Mouse (Mus musculus) kidney, postnatal 0 days (tissue): ENCODE measurements at regions not wholly inside any gene's neighbourhood (a gene's known extent, or its start where the extent isn't known, plus 50 kb on each side); places are given as distances from the start of the nearest gene placed in this dataset.
A peak's percentile ranks its signal among the peaks of the same experiment; 100 is the strongest.

Experiments
- ATAC-seq: fragments of 200-750 bp; cut with Nextera tagmentation; replicated peaks from 2 replicates; pipeline ENCODE4 v1.8.0; 2017; ENCODE audit warnings: low read depth, moderate number of reproducible peaks, moderate TSS enrichment, moderate library complexity; ENCODE audit not compliant: low FRiP score
- DNase-seq: peaks from one replicate; pipeline ENCODE4 v3.0.0-alpha.2; 2016; ENCODE audit warnings: low spot score
- H3K27ac ChIP-seq: fragments of 300-500 bp; sonication (generic); 2 replicates; pipeline ENCODE4 v1.5.1; 2014; ENCODE audit warnings: mild to moderate bottlenecking
- H3K27me3 ChIP-seq: fragments of 300-500 bp; sonication (generic); 2 replicates; pipeline ENCODE4 v1.6.1; 2014; ENCODE audit warnings: low read length, mixed read lengths; ENCODE audit not compliant: insufficient read depth
- H3K36me3 ChIP-seq: fragments of 300-500 bp; sonication (generic); 2 replicates; pipeline ENCODE4 v1.6.1; 2014; ENCODE audit warnings: low read length, mixed read lengths; ENCODE audit not compliant: insufficient read depth
- H3K4me1 ChIP-seq: fragments of 300-500 bp; sonication (generic); replicated peaks from 2 replicates; pipeline ENCODE4 v1.6.1; 2014; ENCODE audit warnings: antibody characterized with exemption, low read length, mixed read lengths; ENCODE audit not compliant: insufficient read depth
- H3K4me2 ChIP-seq: fragments of 300-500 bp; sonication (generic); 2 replicates; pipeline ENCODE4 v1.6.1; 2014; ENCODE audit warnings: mild to moderate bottlenecking, low read length, moderate library complexity, mixed read lengths
- H3K4me3 ChIP-seq: fragments of 300-500 bp; sonication (generic); replicated peaks from 2 replicates; pipeline ENCODE4 v1.5.1; 2014; ENCODE audit warnings: low read depth, low read length
- H3K9ac ChIP-seq: fragments of 300-500 bp; sonication (generic); 2 replicates; pipeline ENCODE4 v1.6.1; 2014; ENCODE audit warnings: low read depth, low read length
- H3K9me3 ChIP-seq: fragments of 300-500 bp; sonication (generic); replicated peaks from 2 replicates; pipeline ENCODE4 v1.6.1; 2016; ENCODE audit warnings: low read length, inconsistent platforms, mixed read lengths
- CTCF ChIP-seq: IDR thresholded peaks from 2 replicates; pipeline ENCODE4 v1.5.1; 2016; ENCODE audit warnings: antibody characterized with exemption, low read depth, mild to moderate bottlenecking, moderate library complexity
- WGBS: fragments of 180-500 bp; shearing (Covaris S2); extraction: QIAGEN DNeasy Blood & Tissue Kit; methylation state at CpG from one replicate; pipeline ENCODE4 v1.1.7; 2014; 5-methylcytosine and 5-hydroxymethylcytosine counted together

- DNase-seq (no peak), ATAC-seq (no peak)
- no peak for TF ChIP-seq CTCF
- Histone ChIP-seq H3K9ac (no peak overlapping the region), H3K9me3 (no peaks in the 10 kb centered on the region), H3K27me3 (no peaks in the 10 kb centered on the region), H3K36me3 (no peaks in the 10 kb centered on the region), H3K4me2 (no peak overlapping the region), H3K27ac (no peak overlapping the region), H3K4me3 (no peak overlapping the region), H3K4me1 (no peaks in the 10 kb centered on the region)
- WGBS: 64% methylated on average over 2 of the region's 2 CpGs
Measured at GRCm38 (mm10) chr4:48833718-48834117, 170.4 kb downstream of the Cavin4 start.

- ATAC-seq: peak; percentile 49; the same call in 1 of the 2 replicates
- Histone ChIP-seq H3K27me3 (no peaks in the 10 kb centered on the region), H3K4me2 (no peak overlapping the region), H3K9me3 (no peaks in the 10 kb centered on the region), H3K36me3 (no peaks in the 10 kb centered on the region), H3K9ac (no peak overlapping the region), H3K4me3 (no peak overlapping the region), H3K4me1 (no peaks in the 10 kb centered on the region), H3K27ac (no peak overlapping the region)
- peak; percentile 63 for DNase-seq
- 41% methylated on average over 2 of the region's 2 CpGs for WGBS
- no peak for TF ChIP-seq CTCF
Measured at GRCm38 (mm10) chr4:48842777-48843214, 179.5 kb downstream of the Cavin4 start.

DNA sequence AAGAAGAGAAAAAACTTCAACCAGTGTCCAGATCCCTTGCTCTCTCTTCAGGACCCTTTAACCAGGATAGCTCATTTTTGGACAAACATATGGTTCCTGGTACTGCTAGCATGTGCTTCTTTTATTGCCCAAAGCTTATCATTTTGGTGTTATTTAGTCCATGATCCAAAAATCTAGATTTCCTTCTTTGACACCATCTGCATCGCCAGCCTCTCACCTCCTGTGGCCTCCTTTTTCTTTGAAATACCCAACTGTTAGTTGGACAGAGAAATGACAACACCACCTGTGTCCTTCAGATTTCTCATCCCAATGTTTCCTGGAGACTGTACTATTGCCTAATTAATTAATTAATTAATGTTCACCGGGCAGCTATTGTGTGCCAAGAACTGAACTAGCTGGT, 188.0 kb upstream of the Plppr1 start:
- Histone ChIP-seq H3K36me3 (no peaks in the 10 kb centered on the region), H3K27me3 (no peaks in the 10 kb centered on the region), H3K9me3 (no peaks in the 10 kb centered on the region), H3K4me2 (no peak overlapping the region), H3K4me1 (no peaks in the 10 kb centered on the region), H3K27ac (no peak overlapping the region), H3K4me3 (no peak overlapping the region), H3K9ac (no peak overlapping the region)
- DNase-seq (no peak), ATAC-seq (no peak)
- 91% methylated on average over 2 of the region's 2 CpGs for WGBS
- TF ChIP-seq CTCF: no peak

- Histone ChIP-seq H3K9ac (no peak overlapping the region), H3K4me2 (no peak overlapping the region), H3K4me1 (no peaks in the 10 kb centered on the region), H3K27ac (no peak overlapping the region), H3K9me3 (no peaks in the 10 kb centered on the region), H3K36me3 (no peaks in the 10 kb centered on the region), H3K27me3 (no peaks in the 10 kb centered on the region), H3K4me3 (no peak overlapping the region)
- 44% methylated on average over 4 of the region's 4 CpGs for WGBS
- no peak for TF ChIP-seq CTCF
- no peak for DNase-seq
- no peak for ATAC-seq
Measured at GRCm38 (mm10) chr4:48889074-48889592, 169.9 kb upstream of the Plppr1 start.

DNA sequence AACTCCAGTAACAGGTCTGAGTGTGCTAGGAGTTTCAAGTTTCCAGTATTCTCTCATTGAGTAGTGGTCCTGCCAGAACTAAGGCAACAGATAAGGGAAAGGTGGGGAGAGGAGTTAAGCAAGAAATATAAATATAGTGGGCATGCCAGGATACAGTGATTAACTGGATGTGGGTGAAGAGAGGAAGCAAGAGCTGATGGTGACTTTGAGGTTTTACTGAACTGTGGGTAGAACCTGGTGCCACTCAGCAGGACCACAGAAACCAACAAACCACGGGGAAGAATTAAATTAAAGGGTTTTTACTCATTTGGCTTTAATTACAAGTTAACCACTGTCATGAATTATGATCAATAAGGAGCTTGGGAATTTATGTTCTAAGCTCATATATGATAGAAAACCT, 154.5 kb upstream of the Plppr1 start:
- H3K4me2 ChIP-seq: no peak overlapping the region
- H3K9me3 ChIP-seq: no peaks in the 10 kb centered on the region

GRCm38 (mm10) chr4:48905196-48905867, 153.7 kb upstream of the Plppr1 start:
- DNase-seq: no peak
- TF ChIP-seq CTCF: no peak

More for the DNA sequence above, 154.5 kb upstream of the Plppr1 start:
- no peak for DNase-seq
- Histone ChIP-seq H3K36me3 (no peaks in the 10 kb centered on the region), H3K9ac (no peak overlapping the region), H3K27ac (no peak overlapping the region), H3K4me3 (no peak overlapping the region), H3K4me1 (no peaks in the 10 kb centered on the region), H3K27me3 (no peaks in the 10 kb centered on the region)
- TF ChIP-seq CTCF: no peak
- no peak for ATAC-seq
- 66% methylated on average over 1 of the region's 1 CpGs for WGBS

More at GRCm38 (mm10) chr4:48905196-48905867, 153.7 kb upstream of the Plppr1 start:
- no peak for ATAC-seq
- Histone ChIP-seq H3K36me3 (no peaks in the 10 kb centered on the region), H3K9me3 (no peaks in the 10 kb centered on the region), H3K4me3 (no peak overlapping the region), H3K4me1 (no peaks in the 10 kb centered on the region), H3K27ac (no peak overlapping the region), H3K9ac (no peak overlapping the region), H3K4me2 (no peak overlapping the region), H3K27me3 (no peaks in the 10 kb centered on the region)
- WGBS: 77% methylated on average over 9 of the region's 9 CpGs
